Mouse (Mus musculus) ZHBTc4 (cell line): ENCODE results near the gene Rabggta.

Source experiments
- DNase-seq: peaks from one replicate; pipeline ENCODE4 v3.0.0-alpha.2; 2011; ENCODE audit warnings: low read depth, low spot score

Rabggta gene

DNA sequence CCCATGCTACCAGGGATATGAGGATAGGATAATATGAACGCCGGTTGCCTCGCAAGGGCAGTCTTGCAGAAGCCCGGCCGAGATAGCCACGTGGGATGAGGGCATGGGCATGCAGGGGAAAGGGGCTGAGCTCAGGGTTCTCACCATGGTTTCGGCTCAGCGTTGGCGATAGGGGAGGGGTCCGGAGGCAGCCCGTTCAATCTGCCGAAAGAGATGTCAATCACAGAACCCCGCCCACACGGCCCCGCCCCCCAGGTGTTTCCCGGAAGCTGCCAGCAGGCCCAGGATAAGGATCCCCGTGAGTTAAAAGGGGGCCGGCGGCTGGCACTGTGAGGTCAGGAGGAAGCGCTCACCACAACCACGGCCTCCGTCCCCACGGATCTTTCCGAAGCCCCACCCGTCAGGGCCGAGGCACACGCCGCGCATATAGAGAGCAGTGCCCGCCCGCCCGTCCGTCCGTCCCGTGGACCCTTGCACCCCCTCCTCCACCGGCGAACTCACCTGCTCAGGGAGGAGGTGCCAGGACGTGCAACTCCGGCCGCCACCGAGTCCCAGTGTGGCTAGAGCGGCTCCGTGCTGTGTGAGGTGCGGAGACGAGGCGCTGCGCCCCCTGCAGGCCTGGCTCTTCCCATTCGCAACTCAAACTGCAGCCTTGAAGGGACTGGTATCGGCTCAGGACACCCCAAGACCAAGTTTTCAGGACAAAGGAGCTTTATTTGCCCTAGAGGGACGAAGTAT is at the start of gene Rabggta:
Gene Rabggta, minus strand, starts transcription at position 564 of the 738 bp plus-strand sequence.
- peak; percentile 98 for DNase-seq

DNA sequence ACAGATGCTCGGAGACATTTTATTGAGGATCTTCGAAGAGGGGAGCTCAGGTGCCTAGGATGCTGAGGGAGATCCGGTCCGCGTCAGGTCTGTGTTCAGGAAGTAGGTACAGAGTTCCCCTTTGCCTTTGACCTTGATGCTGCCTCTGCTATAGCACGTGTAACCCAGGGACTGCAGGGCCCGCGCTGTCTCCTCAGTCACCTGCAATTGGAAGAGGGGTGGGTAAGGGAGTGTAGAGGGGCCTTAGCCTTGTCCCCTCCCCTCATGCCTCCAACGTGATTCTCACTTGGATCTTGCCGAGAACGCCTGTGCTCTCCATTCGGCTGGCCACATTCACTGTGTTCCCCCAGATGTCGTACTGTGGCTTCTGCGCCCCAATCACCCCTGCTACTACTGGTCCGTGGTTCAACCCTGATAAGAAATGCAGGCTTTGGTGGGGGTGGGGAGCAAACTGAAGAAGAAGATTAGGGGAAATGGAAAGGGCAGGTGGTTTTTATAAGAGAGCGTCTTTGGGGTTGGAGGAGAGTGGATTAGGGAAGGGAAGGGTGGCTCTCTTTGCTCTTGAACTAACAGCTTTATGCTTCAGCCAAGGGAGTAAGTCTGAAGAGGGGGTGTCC is 47.1 kb upstream of the Rabggta start:
- DNase-seq, result no peak

DNA sequence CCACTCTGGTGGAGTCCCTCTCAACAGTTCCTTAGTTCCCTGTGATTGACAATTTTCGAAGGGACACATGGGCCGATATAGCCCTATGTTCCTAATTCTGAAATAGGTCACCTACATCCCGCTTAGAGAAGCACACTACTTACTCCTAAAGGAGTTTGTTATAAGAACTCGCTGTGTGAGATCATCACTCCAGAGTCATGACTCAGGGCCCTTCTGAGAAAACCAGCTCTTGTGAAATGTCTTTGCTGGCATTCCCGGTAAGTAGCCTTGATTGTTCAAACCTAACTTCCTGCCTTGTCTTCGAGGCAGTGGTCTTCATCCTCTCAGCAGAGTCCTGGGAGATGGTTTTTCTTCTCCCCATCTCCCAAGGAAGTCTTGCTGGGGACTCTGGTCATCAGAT is 46.5 kb upstream of the Rabggta start:
- DNase-seq, result no peak

DNA sequence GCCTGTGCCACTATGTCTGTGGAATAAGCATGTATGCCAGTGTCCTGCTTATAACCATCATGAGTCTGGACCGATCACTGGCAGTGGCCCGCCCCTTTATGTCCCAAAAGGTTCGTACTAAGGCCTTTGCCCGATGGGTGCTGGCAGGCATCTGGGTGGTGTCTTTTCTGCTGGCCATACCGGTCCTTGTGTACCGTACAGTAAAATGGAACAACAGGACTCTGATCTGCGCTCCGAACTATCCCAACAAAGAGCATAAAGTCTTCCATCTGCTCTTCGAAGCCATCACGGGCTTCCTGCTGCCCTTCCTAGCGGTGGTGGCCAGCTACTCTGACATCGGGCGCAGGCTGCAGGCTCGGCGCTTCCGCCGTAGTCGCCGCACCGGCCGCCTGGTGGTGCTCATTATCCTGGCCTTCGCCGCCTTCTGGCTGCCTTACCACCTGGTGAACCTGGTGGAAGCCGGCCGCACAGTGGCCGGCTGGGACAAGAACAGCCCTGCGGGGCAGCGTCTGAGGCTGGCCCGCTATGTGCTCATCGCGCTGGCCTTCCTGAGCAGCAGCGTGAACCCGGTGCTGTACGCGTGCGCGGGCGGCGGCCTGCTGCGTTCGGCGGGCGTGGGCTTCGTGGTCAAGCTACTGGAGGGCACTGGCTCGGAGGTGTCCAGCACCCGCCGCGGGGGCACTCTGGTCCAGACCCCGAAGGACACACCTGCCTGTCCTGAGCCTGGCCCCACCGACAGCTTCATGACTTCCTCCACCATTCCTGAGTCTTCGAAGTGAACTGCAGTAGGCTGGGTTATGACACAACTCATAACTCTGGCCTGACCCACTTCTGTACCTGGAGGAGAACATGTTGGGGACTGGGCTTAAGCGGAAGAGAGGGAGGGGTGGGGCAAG is 45.7 kb upstream of the Rabggta start:
- DNase-seq, result peak; percentile 51

DNA sequence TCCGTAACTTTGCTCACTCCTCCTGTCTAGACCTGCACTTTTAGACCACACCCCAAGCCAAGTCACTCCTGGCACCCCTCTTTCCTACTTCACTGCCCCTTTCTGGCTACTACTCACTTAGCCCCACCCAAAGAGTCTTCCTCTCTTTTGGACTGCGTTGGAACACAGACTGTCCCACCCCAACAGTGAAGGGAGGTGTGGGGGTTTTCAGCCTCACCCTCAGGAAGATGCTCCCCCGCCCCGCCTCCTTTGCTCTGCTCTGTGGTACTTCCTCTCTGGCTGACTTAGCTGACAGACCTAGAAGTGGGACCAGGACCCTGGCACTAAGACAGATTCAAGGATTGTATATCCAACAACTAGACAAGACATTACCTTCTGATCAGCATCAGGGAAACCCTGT is 43.6 kb upstream of the Rabggta start, which contains the start of gene Ltb4r1:
Gene Ltb4r1, plus strand, starts transcription at position 267 of the 400 bp plus-strand sequence.
- DNase-seq, result no peak

DNA sequence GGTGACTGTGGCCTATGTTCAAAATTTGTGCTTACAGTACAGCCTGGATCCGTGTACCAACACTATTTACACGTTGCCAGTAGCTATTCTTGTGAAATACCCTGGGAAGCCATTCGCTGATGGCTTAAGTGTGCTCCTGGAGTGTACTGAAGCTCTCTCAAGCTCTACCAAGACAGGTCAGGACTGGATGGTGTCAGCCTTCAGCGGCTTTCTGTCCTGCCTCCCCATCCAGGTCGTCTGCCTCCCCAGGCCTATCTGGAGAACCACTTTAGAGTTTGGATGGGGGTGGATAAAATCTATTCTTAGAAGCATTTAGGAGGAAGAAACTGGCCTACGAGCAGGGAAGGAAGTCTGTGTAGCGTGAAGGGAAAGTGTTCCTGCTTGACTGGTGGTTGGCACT is 41.1 kb upstream of the Rabggta start:
- DNase-seq, result no peak

DNA sequence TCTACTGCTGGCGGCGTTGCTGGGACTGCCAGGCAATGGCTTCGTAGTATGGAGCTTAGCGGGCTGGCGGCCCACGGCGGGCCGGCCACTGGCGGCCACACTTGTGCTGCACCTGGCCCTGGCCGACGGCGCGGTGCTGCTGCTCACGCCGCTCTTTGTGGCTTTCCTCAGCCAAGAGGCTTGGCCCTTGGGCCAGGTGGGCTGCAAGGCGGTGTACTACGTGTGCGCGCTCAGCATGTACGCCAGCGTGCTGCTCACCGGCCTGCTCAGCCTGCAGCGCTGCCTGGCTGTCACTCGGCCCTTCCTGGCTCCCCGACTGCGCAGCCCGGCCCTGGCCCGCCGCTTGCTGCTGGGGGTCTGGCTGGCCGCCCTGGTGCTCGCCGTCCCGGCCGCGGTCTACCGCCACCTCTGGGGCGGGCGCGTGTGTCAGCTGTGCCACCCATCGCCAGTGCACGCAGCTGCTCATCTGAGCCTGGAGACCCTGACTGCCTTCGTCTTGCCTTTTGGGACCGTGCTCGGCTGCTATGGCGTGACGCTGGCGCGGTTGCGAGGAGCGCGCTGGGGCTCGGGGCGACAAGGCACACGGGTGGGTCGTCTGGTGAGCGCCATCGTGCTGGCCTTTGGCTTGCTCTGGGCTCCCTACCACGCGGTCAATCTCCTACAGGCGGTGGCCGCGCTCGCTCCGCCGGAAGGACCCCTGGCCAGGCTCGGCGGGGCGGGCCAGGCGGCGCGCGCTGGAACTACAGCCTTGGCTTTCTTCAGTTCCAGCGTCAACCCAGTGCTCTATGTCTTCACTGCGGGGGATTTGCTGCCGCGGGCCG is 40.1 kb upstream of the Rabggta start:
- peak; percentile 74 for DNase-seq

DNA sequence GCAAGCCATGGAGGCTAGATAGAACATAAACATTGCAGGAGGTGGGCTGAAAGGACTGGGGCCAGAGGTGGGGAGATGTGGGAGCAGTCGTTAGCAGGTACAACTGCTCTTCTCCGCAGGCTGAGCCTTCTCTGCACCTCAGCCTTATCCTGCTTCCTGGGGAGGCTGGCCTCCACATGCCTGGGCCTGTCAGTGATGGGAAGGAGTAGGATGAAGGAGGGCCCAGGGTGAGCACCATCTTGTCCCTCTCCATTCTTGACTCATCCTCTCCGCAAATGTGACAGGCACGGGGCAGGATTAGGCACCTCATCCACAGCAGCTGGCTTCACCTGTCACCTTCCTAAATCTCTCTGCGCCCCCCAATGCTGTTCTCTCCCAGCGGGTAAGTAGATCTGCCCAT is 39.1 kb upstream of the Rabggta start, which contains the start of gene Ltb4r2:
Gene Ltb4r2, plus strand, starts transcription at position 266 of the 400 bp plus-strand sequence.
- no peak for DNase-seq

DNA sequence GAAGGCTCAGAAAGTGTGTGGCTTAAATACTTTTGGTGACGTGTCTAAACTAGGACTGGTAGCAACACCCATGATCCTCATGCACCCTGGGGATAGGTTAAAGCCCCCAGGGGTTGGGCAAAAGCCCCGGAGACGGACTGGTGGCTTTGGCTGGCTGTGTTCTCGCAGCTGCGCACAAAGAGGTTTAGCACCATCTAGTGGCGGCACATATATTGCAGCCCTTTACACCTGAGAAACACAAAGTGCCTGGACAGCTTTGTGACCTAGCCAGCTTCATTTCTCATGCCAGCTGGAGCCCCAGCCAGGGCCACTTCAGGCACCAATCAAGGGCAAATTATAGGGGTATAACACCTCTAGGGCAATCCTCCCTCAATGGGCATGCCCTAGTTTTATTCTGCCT is 38.1 kb upstream of the Rabggta start:
- DNase-seq, result peak; percentile 89

DNA sequence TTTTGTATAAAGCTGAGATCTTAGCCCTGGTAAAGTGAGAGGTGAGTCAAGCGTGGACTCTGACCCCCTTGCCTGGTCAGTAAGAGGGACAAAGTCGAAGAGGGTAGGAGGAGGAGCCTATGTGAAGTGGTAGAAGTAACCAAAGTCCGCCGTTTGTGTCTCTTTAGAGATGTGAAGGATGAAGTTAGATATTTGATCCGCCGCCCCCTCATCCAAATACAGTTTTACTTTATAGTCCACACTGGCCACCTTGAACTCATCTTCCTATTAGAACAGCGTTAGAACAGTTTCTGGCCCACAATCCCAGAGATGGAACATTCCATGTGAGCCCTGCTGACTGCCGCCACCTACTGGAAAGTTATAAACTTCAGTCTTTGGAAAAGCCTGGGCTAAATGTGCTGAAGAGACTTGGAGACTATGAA is 36.3 kb upstream of the Rabggta start, which contains the start of gene Cideb:
Gene Cideb, minus strand, starts transcription at position 96 of the 422 bp plus-strand sequence.
- DNase-seq, result peak; percentile 76

DNA sequence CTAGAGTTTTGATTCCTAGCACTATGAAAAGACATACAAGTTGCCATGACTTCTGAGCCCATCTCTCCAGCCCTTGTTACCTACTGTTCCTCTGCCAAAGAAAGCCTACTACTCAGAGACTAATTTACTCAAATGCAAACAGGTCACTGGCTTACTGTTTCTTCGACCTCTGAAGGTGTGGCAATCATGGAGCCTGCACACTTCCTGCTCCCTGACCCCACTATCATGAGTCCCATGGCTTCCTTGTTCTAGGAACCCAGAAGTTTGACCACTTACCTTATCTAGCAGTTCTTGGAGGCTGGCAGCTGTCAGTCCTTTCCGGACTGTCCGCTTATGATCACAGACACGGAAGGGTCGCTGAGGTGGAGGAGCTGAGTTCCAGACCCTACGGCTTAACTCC is 35.5 kb upstream of the Rabggta start:
- no peak for DNase-seq

DNA sequence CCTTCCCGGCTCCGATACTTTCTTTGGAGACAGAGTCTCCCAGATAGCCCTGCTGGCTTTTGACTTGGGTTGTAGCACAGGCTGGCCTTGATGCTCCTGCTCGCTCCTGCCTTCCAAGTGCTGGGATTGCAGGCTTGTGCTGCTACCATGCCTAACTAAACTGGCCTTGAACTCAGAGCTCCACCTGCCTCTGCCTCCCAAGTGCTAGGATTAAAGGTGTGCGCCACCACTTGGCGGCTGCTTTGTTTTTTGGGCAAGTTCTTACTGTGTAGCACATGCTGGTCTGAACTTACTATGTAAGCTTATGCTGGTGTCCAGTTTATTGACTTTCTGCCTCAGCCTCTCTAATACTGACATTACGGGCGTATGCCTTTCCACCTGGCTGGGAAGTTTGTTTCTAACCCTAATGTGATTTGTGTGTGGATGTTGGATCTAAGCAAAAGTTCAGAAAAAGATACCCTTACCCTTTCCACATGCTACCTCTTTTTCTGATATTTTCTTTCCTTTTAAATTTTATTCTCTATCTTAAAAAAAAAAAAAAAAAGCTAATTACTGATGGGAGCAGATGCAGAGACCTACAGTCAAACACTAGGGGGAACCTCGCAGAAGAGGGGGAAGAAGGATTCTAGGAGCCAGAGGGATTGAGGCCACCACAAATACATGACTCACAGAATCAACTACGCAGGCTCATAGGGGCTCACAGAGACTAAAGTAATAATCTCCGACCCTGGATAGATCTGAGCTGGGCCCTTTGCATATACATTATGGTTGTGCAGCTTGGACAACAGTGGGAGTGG is 25.2 kb upstream of the Rabggta start:
- no peak for DNase-seq

DNA sequence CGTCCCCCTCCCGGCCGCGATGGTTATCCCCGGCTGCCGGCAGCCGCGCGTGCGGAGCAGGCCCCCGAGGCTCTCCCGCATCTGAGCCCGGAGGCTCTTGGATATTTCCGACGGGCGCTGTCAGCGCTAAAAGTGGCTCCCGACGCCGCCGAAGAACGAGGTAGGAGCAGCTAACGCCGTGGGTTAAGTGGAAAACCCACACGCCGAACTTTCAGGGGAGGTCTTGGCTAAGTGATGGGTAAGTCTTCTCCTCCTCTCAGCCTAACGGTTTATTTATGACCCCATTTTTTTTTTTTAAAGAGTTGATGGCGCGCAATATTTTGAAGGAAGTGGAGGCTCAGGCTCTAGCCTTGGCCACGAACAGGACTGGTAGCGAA is 23.8 kb upstream of the Rabggta start:
- DNase-seq, result no peak

DNA sequence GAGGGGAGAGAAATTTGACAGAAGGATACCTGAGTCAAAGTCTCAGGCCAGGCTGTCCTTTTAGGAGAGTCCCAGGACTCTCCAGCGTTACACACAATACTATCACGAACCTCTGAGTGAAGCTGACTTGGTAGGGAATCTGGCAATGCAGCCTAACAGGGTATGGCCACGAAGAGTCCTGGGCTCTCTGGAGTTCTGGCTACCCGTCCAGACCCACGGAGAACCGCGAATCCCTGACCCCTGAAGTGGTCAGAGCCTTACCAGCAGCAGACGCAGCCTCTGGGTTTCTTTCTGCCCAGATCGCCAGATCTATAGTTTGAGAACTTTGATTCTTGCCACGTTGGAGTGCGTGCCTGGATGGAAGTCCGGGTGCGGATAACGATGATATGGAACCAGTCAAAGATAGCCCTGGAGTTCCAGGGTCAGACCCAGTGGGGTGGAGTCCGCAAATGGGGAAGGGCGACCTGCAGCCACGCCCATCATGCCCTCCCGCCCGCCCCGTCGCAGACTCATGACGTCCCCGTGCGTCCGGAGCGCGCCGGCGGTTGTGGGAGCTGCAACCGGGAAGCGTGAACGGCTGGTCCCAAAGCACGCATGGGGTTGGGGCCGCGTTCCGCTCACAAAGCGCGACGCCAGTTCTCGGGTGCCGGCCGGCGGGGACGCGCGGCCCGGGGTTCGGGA is 23.3 kb upstream of the Rabggta start, which contains the start of the genes Dhrs1 and Nop9:
Gene Dhrs1, minus strand, starts transcription at position 511 of the 681 bp plus-strand sequence.
Gene Nop9, plus strand, starts transcription at position 514 of the 681 bp plus-strand sequence.
- DNase-seq, result peak; percentile 95

DNA sequence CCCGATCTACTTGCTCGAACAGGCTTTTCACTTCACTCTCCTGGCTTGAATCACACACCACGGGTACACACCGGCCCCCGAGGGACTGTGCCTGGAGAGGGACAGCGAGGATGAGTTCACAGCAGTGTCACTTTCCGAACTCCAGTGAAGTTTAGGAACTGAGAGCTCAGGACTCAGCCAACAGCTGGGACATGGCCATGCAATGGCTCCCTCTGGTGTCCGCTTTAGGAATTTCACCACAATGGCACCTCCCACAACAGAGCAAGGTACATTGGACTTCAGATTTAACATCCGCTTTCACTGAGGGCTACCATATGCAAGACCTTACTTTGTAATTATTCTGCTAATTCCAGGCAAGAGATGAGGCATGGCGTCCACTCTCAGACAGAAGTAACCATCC is 21.6 kb upstream of the Rabggta start:
- DNase-seq, result peak; percentile 89

DNA sequence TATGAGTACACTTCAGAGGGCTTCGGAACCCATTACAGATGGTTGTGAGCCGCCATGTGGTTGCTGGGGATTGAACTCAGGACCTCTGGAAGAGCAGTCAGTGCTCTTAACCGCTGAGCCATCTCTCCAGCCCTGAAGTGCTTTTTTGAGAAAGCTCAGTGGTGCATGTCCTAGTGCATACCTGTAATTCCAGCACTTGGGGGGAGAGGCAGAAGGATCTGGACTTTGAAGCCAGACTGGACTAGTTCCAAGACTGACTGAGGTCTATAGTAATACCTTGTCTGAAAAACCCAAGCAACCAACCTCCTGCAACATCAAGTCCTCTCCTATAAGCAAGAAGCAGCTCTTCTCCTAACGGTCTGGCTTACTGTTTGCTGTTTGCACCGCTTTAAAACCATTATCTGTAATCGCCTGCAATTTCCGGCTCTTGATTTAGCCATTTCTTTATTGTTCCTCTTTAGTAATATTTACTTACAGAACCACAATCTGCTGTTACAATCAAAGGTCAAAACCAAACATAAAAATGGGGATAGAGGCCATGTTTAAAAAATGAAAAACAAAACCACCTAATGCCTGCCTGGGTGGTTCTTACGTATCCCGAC is 15.1 kb upstream of the Rabggta start:
- no peak for DNase-seq

DNA sequence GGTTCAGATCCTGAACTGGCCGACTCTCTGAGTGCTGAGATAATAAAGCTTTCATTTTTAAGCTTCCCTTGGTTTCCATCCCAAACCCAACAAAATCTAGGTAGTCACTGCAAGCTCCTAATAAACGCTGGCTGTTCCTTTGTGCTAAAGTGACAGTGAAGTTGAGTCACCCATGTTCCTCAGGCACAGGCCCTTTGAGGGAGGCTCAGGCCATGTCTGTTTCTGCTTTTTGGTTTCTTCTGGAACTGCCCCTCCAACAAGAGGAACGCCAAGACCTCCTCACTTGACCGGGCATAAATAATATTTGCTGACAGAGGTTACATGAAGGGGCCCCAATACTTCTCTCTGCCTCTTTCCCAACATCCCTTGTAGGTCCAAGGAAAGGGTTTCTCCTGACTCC is 13.7 kb upstream of the Rabggta start:
- DNase-seq, result no peak

DNA sequence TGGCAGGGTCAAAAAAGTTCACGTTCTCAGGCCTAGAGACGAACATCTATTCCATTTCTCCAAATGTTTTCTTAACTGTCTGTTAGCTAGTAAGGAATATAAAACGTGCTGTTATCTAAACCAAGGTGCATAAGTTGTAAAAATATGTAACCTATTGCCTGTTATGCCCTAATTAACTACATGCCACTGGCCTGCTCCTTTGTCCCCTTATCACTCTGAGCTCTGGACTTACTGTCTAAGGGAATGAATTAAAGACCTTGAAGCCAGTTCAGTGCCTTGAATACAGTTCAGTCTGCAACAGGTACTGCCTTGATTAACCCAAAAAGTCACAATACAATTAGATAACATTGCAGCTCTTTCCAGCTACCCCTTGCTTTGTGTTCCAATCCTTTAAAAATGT is 13.3 kb upstream of the Rabggta start:
- no peak for DNase-seq

DNA sequence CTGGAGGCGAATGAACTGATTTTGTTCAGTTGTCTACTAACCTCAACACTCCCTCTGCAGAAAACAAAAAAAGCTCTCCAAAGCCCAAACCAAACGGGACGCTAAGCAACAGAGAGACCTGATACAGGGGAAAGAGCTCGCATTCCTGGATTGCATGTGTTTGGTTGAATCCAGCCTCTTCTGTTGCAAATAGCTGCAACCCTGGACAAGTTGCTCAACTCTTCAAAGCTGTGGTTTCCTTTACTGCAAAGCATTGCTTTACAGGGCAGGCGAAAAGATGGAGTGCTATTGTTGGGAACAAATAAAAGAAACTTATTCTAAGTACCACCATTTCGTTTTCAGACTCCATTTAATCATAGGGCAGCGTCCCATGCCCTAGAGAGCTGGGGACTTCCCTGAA is 12.8 kb upstream of the Rabggta start:
- no peak for DNase-seq
